Mouse (Mus musculus) hindbrain, postnatal 0 days (tissue): ENCODE data around the gene Adamtsl4. TPM values are rescaled to one million over a fixed set of nuclear protein-coding genes. Genes with fewer than 3 reads are reported as not detected.
"Not testable (repeated sequence)": the region's sequence is repeated elsewhere in the genome, so short reads cannot be mapped to it uniquely, and the experiment has no call there.

Source experiments
- ATAC-seq: fragments of 200-750 bp; cut with Nextera tagmentation; 2 replicates; pipeline ENCODE4 v1.8.0; 2017; ENCODE audit warnings: mild to moderate bottlenecking, moderate TSS enrichment, moderate library complexity
- DNase-seq: peaks from one replicate; pipeline ENCODE4 v3.0.0-alpha.2; 2015; ENCODE audit warnings: low spot score
- H3K27ac ChIP-seq: fragments of 300-500 bp; sonication (generic); 2 replicates; pipeline ENCODE4 v1.5.1; 2014; ENCODE audit warnings: mild to moderate bottlenecking
- H3K27me3 ChIP-seq: fragments of 300-500 bp; sonication (generic); 2 replicates; pipeline ENCODE4 v1.6.1; 2014; ENCODE audit warnings: low read length, mixed read lengths; ENCODE audit not compliant: insufficient read depth
- H3K36me3 ChIP-seq: fragments of 300-500 bp; sonication (generic); 2 replicates; pipeline ENCODE4 v1.6.1; 2014; ENCODE audit warnings: low read length, mixed read lengths; ENCODE audit not compliant: insufficient read depth
- H3K4me1 ChIP-seq: fragments of 300-500 bp; sonication (generic); 2 replicates; pipeline ENCODE4 v1.6.1; 2014; ENCODE audit warnings: antibody characterized with exemption, low read length, mixed read lengths; ENCODE audit not compliant: insufficient read depth
- H3K4me2 ChIP-seq: fragments of 300-500 bp; sonication (generic); 2 replicates; pipeline ENCODE4 v1.6.1; 2014; ENCODE audit warnings: low read depth, mild to moderate bottlenecking, low read length, moderate library complexity, mixed read lengths
- H3K4me3 ChIP-seq: fragments of 300-500 bp; sonication (generic); 2 replicates; pipeline ENCODE4 v1.5.1; 2014; ENCODE audit warnings: low read length
- H3K9ac ChIP-seq: fragments of 300-500 bp; sonication (generic); replicated peaks from 2 replicates; pipeline ENCODE4 v1.6.1; 2014; ENCODE audit warnings: mild to moderate bottlenecking, low read length, moderate library complexity, mixed read lengths
- H3K9me3 ChIP-seq: fragments of 300-500 bp; sonication (generic); 2 replicates; pipeline ENCODE4 v1.6.1; 2016; ENCODE audit warnings: low read length, mixed read lengths
- CTCF ChIP-seq: IDR thresholded peaks from 2 replicates; pipeline ENCODE4 v1.5.1; 2016; ENCODE audit warnings: antibody characterized with exemption, control low read depth, low read depth
- WGBS: fragments of 180-500 bp; shearing (Covaris S2); extraction: QIAGEN DNeasy Blood & Tissue Kit; methylation state at CpG from one replicate; pipeline ENCODE4 v1.1.7; 2014; 5-methylcytosine and 5-hydroxymethylcytosine counted together
- polyA plus RNA-seq: library from polyadenylated mRNA; unstranded; fragments of >200 nt; fragmentation: Nextera tagmentation; extraction: Ambion mirVana; gene quantifications from 2 replicates; pipeline ENCODE4 v1.2.1, GENCODE M21; 2015
- total RNA-seq: library from RNA; depleted of rRNA; stranded (reverse); fragments of >200 nt; gene quantifications from 2 replicates; pipeline ENCODE4 v1.2.3, GENCODE M21; 2014

Adamtsl4 gene
- total and polyA plus RNA-seq, 2 experiments from 2014 or later: 1.6 to 2.1 TPM

DNA sequence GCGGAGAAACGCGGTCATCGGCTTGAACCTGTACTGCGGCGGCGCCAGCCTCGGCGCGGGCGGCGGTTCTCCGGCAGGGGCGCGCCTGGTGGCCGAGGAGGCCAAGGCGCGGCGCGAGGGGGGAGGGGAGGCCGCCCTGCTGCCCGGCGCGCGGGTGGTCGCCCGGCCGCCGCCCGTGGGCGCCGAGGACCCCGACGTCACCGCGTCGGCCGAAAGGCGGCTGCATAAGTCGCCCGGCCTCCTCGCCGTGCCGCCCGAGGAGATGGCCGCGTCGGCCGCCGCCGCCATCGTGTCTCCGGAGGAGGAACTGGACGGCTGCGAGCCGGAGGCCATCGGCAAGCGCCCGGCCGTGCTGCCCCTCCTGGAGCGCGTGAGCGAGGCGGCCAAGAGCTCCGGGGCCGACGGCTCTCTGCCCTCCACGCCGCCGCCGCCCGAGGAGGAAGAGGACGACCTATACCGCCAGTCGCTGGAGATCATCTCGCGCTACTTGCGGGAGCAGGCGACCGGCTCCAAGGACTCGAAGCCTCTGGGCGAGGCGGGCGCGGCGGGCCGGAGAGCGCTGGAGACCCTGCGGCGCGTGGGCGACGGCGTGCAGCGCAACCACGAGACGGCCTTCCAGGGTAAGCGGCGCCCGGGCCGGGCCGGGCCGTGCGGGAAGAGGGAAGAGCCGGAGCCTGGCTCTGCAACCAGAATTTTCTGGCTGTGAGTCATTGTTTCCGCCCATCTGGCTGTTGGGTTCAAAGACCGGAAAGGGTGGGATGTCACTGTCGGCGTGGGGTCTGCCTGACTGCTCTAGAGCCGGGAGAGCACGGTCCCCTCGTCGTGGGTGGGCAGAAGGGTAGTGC, 28.6 kb downstream of the Adamtsl4 start:
- H3K4me1 ChIP-seq: peaks cover 17% of the 10 kb centered on the region; the same call in 1 of the 2 replicates
- under 1% methylated on average over 106 of the region's 113 CpGs for WGBS

GRCm38 (mm10) chr3:95658236-95658867, 29.4 kb downstream of the Adamtsl4 start, which contains the start of gene Mcl1:
TSS of gene Mcl1 (plus strand) at chr3:95658788.
- Histone ChIP-seq H3K36me3 (no peaks in the 10 kb centered on the region; the same call in 1 of the 2 replicates), H3K4me3 (peak within 1 kb of the TSS; percentile 79), H3K27ac (peak within 1 kb of the TSS; percentile 99), H3K4me1 (peaks cover 17% of the 10 kb centered on the region; the same call in 1 of the 2 replicates), H3K27me3 (no peaks in the 10 kb centered on the region), H3K9me3 (no peaks in the 10 kb centered on the region), H3K9ac (peak within 1 kb of the TSS; percentile 99), H3K4me2 (peak within 1 kb of the TSS; percentile 97)
- ATAC-seq: peak; percentile 97
- peak; percentile 17; the same call in 1 of the 2 replicates for TF ChIP-seq CTCF
- DNase-seq: peak; percentile 97
- WGBS: under 1% methylated on average over 41 of the region's 43 CpGs

More for the DNA sequence above, 28.6 kb downstream of the Adamtsl4 start:
- peak overlapping the region; percentile 97 for H3K4me2 ChIP-seq
- H3K9ac ChIP-seq: peak overlapping the region; percentile 99
- H3K27ac ChIP-seq: peak overlapping the region; percentile 99
- H3K9me3 ChIP-seq: no peaks in the 10 kb centered on the region
- H3K36me3 ChIP-seq: no peaks in the 10 kb centered on the region; the same call in 1 of the 2 replicates
- TF ChIP-seq CTCF: no peak
- H3K4me3 ChIP-seq: peak overlapping the region; percentile 79
- DNase-seq: peak; percentile 83
- H3K27me3 ChIP-seq: no peaks in the 10 kb centered on the region
- peak; percentile 78 for ATAC-seq

DNA sequence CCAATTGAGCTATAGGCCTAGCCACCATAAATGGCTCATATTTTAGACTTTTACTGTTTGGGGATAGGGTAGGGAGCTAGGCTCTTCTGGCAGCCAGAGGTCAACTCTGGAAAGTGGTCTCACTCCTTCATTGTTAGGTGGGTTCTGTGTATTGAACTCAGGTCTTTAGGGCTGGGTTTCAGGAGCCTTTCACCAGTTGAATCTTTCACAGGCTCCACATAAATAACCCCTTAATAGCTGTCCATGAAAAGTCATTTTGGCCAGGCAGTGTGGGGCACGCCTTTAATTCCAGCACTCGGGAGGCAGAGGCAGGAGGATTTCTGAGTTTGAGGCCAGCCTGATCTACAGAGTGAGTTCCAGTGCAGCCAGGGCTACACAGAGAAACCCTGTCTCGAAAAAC, 30.0 kb downstream of the Adamtsl4 start:
- no peak for TF ChIP-seq CTCF
- WGBS: 85% methylated on average over 3 of the region's 3 CpGs
- no peaks in the 10 kb centered on the region; the same call in 1 of the 2 replicates for H3K36me3 ChIP-seq
- peak overlapping the region; percentile 99; the same call in 1 of the 2 replicates for H3K27ac ChIP-seq
- DNase-seq: no peak
- H3K4me3 ChIP-seq: 0 out of 2 replicates have a peak overlapping the region, but pooled peaks have one; percentile 79
- peaks cover 16% of the 10 kb centered on the region; the same call in 1 of the 2 replicates for H3K4me1 ChIP-seq
- no peaks in the 10 kb centered on the region for H3K9me3 ChIP-seq
- peak overlapping the region; percentile 97 for H3K4me2 ChIP-seq
- H3K27me3 ChIP-seq: no peaks in the 10 kb centered on the region
- H3K9ac ChIP-seq: no peak overlapping the region; the same call in 1 of the 2 replicates
- no peak for ATAC-seq

GRCm38 (mm10) chr3:95657108-95657507, 30.6 kb downstream of the Adamtsl4 start:
- Histone ChIP-seq H3K27me3 (no peaks in the 10 kb centered on the region), H3K9ac (no peak overlapping the region), H3K4me2 (no peak overlapping the region), H3K27ac (no peak overlapping the region), H3K9me3 (no peaks in the 10 kb centered on the region), H3K4me3 (no peak overlapping the region), H3K36me3 (no peaks in the 10 kb centered on the region; the same call in 1 of the 2 replicates), H3K4me1 (0 out of 2 replicates have a peak, but pooled peaks cover 10% of the 10 kb centered on the region)
- ATAC-seq (no peak), DNase-seq (no peak)
- TF ChIP-seq CTCF: no peak
- 89% methylated on average over 3 of the region's 3 CpGs for WGBS

DNA sequence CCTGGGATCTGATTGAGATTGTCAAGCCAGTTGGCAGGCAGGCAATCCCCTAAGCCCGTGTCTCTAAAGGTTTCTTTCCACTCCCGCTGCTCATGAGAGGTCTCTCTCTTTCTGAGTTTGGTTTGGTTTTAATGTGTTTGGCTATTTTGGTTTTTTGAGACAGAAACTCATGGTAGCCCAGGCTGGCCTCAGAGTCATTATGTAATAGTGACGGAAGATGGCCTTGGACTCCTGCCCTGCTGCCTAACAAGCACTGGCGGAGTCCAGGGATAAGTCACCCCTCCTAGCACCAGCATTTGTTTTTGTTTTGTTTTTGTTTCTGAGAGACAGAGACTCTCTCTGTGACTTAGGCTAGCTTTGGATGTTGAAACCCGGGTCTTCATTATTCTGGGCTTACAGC, 32.3 kb downstream of the Adamtsl4 start:
- no peak overlapping the region for H3K27ac ChIP-seq
- H3K4me2 ChIP-seq: no peak overlapping the region
- DNase-seq (no peak), ATAC-seq (no peak)
- H3K36me3 ChIP-seq: no peaks in the 10 kb centered on the region
- no peaks in the 10 kb centered on the region for H3K27me3 ChIP-seq
- no peaks in the 10 kb centered on the region for H3K9me3 ChIP-seq
- H3K4me1 ChIP-seq: no peaks in the 10 kb centered on the region
- no peak overlapping the region for H3K9ac ChIP-seq
- H3K4me3 ChIP-seq: no peak overlapping the region
- no peak for TF ChIP-seq CTCF
- WGBS: 85% methylated on average over 5 of the region's 5 CpGs

DNA sequence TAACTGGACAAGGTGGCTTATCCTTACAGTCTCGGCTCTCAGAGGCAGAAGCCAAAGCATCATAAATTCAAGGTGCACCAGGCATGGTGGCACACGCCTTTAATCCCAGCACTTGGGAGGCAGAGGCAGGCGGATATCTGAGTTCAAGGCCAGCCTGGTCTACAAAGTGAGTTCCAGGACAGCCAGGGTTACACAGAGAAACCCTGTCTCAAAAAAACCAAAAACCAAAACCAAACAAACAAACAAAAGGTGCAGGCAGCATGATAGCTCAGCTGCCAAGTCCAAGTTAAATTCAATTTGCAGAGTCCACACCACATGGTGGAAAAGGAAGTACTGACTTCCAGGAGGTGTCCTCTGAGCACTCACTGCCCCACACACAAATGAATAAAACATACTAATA, 33.3 kb downstream of the Adamtsl4 start:
- not testable (repeated sequence) for ATAC-seq, H3K27me3 ChIP-seq, H3K9ac ChIP-seq, H3K4me1 ChIP-seq, DNase-seq, H3K27ac ChIP-seq, H3K4me2 ChIP-seq, H3K9me3 ChIP-seq, H3K36me3 ChIP-seq, H3K4me3 ChIP-seq
- WGBS: 96% methylated on average over 3 of the region's 3 CpGs
